Mouse (Mus musculus): ENCODE data around the gene Inca1. TPM values are rescaled to one million over a fixed set of nuclear protein-coding genes. Genes with fewer than 3 reads are reported as not detected.
A peak's percentile ranks its signal among the peaks of the same experiment; 100 is the strongest.

Inca1 gene
- total RNA-seq (2014; fragmentation: Nextera tagmentation) (not detected in 2 replicates), total RNA-seq (2017) (not detected in 2 replicates)

DNA sequence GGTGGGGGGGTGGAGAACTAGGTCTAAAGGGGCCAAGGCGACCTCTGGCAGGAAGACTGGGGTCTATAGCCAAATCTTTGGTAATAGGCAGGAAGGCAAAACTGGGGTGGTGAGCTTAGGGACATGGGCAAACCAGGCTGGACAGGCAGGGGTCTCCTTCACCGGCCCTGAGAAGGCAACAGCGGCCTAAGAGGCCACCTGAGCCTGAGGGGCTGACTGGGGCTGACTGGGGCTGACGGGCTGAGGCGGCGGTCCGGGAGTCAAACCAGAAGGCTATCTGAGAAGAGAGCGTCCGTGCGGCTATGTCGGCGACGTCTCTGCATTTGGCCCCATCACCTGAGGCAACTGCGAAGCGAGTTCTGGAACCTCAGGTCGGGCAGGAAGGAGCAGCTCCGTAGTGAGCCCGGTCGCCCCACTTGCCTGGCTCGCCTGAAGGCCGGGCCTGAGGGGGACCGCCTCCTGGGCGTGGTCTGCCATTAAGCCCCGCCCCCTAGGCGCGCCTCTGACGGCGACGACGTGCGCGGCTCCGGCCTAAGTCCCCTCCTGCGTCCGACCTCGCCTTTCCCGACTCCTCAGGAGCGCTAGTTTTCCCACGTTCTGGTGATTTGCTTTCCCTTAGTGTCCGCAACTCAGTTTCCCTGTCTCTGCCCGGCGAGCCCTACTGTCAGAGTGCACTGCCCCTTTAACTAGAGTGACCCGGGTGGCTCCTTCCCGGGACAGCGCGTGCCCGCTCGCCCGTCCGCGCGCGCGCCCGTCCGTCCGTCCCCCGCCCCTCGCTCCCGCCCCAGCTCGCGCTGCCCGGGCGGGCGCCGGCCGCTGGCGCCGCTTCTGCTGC lies at the start of gene Inca1, which contains the start of gene Kif1c:
Gene Inca1 (minus strand): TSS at position 434 of the 835 bp plus-strand sequence.
Gene Kif1c (plus strand): TSS at position 827 of the 835 bp plus-strand sequence.
- ATAC-seq (replicated peaks; ENCODE audit: poor library complexity, severe bottlenecking), result peak; percentile 98

DNA sequence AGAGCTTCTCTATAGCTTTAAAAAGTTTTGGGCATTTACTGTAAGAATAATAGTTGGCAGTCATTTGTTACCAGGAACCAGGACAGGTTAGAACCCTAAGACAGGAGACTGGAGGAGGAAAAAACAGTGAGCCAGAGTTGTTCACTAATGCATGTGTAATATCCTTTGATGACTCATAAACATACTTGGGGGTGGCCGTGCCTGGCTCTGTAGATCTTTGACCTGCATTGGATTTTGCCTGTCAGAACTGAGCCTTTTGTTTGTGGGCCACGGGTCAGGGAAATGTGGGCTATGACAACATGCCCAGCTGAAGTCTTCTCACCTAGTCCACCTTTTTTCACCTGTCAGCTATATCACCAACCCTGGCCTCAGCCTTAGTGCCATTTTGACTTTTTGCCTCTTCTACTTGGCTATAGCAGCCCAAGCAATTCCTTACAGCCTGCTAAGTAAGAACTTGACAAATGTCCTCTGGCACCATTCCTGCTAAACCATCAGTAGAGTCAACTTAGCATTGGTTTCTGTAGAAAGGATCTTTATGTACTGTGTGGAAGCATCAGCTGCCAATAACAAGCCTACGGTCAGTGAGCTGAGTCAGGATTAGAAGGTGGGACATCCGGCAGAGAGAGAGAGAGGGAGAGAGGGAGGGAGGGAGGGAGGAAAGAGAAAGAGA lies 48.1 kb upstream of the Inca1 start:
- no peak for ATAC-seq (replicated peaks; ENCODE audit: poor library complexity, severe bottlenecking)

DNA sequence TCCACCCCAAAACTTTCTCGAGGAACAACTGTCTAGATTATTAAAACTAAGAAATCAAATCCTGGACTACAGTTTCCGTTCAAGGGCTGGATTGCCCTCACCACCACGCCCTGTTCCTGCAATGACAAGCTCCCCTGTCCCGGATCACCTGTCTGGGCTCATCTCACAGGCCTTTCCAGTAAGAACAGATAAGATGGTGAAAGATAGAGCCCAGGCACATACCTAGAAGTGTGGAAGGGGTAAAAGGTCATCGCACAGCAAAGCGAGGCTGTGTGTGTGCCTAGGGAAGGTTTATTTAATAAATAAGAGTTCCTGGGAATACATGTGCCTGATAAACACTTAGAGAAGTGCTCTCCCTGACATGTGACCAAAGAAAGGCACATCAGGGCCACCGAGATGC lies 45.7 kb upstream of the Inca1 start:
- ATAC-seq (replicated peaks; ENCODE audit: poor library complexity, severe bottlenecking), result no peak

DNA sequence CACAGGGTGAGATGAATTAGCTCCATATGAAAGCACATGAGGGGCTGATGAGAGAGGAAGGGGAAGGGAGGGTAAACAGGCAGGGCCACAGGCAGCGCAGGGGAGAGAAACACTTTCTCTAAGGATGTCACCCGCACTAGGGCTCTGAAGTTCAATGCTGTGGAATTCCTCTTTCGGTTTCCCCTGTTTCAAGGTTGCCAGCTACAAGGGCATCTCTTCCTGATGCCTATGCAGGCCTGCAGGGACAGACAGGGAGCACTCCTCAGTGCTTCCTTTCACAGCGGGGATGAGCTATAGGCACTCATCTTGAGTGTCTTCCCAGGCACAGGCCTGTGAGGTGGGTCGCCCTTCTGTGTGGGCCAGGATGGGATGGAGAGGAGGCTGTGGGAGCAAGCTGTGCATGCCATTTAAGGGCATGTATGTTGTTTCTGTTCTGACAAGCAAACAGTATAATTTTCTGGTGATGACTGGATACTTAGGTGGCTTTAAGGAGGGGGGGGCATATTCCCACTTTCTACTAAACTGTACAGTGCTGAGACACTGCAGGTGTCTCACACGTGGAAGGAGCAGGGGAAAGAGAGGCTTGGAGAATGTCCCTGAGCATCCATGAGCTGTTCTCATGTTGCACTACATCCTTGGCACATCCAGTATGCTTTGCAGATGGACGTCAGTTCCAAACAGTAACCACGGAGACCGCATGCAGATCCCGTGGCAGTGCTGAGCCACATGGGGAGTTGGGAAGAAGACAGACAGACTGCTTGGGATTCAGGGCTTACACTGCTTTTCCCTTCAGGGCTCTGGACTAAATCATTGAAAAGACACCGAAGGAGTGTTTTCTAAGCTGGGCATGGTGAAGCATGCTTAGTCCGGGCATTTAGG lies 42.9 kb upstream of the Inca1 start:
- no peak for ATAC-seq (replicated peaks; ENCODE audit: poor library complexity, severe bottlenecking)

GRCm38 (mm10) chr11:70742117-70742516 lies 42.2 kb upstream of the Inca1 start:
- no peak for ATAC-seq (replicated peaks; ENCODE audit: poor library complexity, severe bottlenecking)

- ATAC-seq (replicated peaks; ENCODE audit: poor library complexity, severe bottlenecking), result no peak
Measured at GRCm38 (mm10) chr11:70741603-70742002, 41.6 kb upstream of the Inca1 start.

- peak; percentile 17; the same call in 1 of the 2 replicates for ATAC-seq (replicated peaks; ENCODE audit: poor library complexity, severe bottlenecking)
Measured at GRCm38 (mm10) chr11:70737749-70738148, 37.8 kb upstream of the Inca1 start.

DNA sequence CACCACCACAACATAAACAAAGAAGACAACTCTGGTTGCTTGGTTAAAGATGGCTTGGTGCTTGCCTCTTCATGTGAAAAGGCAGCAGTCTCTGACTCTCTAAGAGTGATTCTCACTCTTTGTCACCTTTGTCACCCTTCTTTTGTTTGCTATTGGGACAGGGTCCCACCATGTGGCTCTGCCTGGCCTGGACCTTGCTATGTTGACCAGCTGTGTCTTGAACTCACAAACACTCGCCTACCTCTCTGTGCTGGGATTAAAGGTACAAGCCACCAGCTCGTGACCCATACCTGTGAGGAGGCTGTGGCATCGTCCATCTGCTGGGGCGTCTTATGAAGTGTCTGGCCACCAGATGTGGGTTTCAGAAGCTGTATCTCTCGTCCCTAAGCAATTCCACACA lies 33.3 kb upstream of the Inca1 start:
- no peak for ATAC-seq (replicated peaks; ENCODE audit: poor library complexity, severe bottlenecking)

- ATAC-seq (replicated peaks; ENCODE audit: poor library complexity, severe bottlenecking), result no peak
Measured at GRCm38 (mm10) chr11:70731178-70731577, 31.2 kb upstream of the Inca1 start.

DNA sequence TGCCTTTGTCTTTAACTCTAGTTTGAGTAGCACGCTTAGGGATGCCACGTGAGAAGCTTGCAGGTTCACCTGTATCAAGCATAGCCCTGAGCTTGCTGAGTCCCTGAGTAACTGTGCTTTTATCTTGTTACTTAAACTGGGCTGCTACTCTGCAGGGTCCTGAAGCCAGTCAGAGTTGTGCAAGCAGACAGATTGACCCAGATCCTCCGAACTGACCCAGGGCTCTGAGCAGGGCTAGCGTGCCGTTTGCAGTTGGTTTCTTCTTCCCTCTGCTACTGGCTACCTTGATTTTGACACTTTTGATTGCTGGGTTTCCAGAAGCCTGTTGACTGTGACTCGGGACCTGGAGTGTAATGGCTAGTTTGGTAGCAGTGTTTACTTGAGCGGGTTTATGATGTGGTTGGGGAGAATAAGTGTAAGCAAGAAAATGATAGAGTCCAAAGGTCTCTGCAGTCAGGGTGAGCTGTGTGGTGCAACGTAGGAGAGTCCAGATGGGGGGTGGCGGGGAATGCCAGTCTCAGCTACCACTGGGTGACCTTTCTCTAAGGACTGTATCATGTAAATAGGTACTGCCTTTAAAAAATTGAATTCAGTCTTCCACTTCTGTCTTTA lies 30.6 kb upstream of the Inca1 start:
- ATAC-seq (replicated peaks; ENCODE audit: poor library complexity, severe bottlenecking), result no peak

DNA sequence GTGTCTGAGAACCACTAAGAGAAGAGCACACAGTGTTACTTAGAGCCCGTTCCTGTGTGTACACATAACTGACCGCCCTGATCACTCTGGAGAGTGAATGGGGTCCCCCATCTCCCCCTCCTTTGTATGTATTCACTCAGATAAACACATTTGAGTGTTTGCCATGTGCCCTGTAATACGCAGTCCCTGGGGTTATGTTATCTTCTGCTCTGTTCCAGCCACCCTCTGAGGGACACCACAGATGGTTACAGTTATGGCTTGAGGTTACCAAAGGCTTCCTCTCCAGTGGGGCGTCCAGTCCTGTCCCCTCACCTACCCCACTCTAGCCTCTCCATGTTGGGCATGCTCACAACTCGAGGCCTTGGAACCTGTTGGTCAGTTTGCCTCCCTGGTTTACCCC lies 27.4 kb upstream of the Inca1 start:
- no peak for ATAC-seq (replicated peaks; ENCODE audit: poor library complexity, severe bottlenecking)

GRCm38 (mm10) chr11:70726585-70726984 lies 26.6 kb upstream of the Inca1 start:
- ATAC-seq (replicated peaks; ENCODE audit: poor library complexity, severe bottlenecking), result no peak

DNA sequence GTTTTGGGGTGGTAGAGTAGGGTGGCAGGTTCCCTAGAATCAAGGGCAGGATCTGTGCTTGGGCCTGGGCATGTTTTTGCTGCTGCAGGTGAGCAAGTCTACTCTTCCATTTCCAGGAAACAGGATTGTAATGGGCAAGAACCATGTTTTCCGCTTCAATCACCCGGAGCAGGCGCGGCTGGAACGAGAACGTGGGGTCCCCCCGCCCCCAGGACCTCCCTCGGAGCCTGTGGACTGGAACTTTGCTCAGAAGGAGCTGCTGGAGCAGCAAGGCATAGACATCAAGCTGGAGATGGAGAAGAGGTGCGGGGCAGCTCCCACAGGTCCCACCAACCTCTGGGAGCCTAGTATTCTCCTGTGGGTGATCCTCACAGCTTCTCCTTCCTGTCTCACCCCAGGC lies 24.8 kb upstream of the Inca1 start:
- no peak for ATAC-seq (replicated peaks; ENCODE audit: poor library complexity, severe bottlenecking)

GRCm38 (mm10) chr11:70721072-70721471 lies 21.1 kb upstream of the Inca1 start:
- ATAC-seq (replicated peaks; ENCODE audit: poor library complexity, severe bottlenecking), result 0 out of 2 replicates have a peak, but pooled peaks have one; percentile 2

DNA sequence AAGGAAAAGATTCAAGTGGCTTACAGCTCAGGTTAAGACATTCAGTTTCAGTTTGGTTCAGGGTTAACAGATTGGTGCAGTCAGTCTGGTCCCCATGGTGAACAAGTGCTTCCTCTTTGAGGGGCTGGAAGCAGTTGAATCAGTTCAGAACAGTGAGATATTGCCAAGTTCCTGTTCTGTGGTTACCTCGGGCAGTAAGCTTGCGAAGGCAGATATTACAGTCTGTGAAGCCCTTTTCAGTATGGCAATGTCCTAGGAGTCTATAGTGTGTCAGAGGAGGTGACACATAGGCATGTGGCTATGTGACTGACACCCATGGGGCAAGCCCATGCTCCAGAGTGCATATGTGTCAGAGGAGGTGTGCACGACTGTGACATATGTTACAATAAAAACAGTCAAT lies 20.6 kb upstream of the Inca1 start:
- peak; percentile 96 for ATAC-seq (replicated peaks; ENCODE audit: poor library complexity, severe bottlenecking)

DNA sequence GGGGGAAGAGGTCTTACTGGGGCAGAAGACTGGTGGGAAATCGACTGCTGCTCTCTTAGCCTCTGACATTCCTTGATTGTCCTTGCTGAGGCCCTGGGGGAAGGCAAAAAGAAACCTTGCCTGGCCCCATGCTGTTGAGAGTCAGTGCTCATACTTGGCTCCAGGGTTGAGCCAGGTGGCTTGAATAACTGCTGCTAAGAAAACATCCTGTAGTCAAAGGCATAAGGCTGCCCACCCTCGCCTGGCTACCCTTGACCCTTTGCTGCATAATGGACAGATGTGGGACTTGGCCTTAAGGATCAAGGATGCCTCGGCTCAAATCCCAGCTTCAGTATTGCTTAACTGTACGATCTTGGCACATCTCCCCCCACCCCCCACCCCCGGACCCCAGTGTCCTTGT lies 18.5 kb upstream of the Inca1 start:
- ATAC-seq (replicated peaks; ENCODE audit: poor library complexity, severe bottlenecking), result no peak

GRCm38 (mm10) chr11:70715832-70716231 lies 15.9 kb upstream of the Inca1 start:
- ATAC-seq (replicated peaks; ENCODE audit: poor library complexity, severe bottlenecking), result no peak

DNA sequence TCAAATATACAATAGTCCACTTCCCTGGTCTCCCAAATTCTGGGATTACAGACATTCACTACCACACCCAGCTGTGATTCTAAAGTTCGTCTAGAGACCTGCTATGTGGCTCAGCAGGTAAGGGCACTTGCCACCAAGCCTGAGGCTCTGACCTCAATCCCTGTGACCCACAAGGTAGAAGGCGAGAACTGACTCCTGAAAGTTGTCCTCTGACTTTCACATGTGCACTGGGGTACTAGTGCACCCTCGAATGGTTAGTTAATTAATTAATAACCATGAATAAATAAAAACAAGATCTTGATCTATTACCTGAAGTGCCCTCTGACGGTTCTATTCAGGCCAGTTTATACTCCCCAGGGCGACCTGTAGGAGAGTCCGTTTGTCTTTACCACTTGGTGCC lies 13.3 kb upstream of the Inca1 start:
- no peak for ATAC-seq (replicated peaks; ENCODE audit: poor library complexity, severe bottlenecking)

DNA sequence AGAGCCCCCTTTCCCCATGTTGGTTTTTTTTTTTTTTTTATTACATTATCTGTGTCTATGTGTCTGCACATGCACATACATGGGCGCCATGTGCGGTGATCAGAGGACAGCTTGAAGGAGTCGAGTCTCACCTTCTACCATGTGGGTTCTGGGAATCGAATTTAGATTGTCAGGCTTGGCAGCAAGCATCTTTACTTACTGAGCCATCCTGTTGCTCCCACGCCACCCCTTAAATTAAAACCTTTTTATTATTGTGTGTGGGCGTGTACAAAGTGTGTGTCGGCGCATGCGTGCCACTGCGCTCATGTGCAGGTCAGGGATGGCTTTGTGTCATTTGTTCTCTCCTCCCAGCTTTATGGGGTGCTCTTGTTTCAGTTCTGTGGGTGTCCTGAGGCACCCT lies 11.1 kb upstream of the Inca1 start:
- no peak for ATAC-seq (replicated peaks; ENCODE audit: poor library complexity, severe bottlenecking)

DNA sequence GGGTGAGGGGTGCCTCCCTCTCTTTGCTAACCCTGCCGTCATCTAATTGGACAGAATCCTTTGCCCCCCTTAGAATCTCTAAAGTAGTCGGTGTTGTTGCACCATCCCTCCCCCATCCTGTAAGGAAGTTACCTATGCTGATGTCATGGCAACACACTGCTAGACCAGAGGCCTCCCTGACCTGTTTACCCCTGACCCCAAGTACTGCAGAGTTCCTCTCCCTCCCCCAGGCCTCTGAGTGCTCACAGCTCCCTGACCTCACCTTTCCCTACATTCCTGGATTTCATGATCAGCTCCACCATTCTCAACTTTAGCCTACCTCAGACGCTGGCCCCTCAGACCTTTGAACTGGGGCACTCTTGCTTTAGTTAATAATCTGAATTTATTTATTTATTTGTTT lies 6.2 kb upstream of the Inca1 start:
- no peak for ATAC-seq (replicated peaks; ENCODE audit: poor library complexity, severe bottlenecking)
